Mouse (Mus musculus) kidney, embryonic 14.5 days (tissue): ENCODE results near the gene Prrt4. TPM values are rescaled to one million over a fixed set of nuclear protein-coding genes. Genes with fewer than 3 reads are reported as not detected.
"Not testable (repeated sequence)": the region's sequence is repeated elsewhere in the genome, so short reads cannot be mapped to it uniquely, and the experiment has no call there.

ENCODE experiments used
- ATAC-seq: fragments of 200-750 bp; cut with Nextera tagmentation; 2 replicates; pipeline ENCODE4 v1.8.0; 2017; ENCODE audit warnings: moderate number of reproducible peaks, mild to moderate bottlenecking, moderate TSS enrichment, moderate library complexity; ENCODE audit not compliant: low FRiP score, low TSS enrichment
- H3K27ac ChIP-seq: fragments of 300-500 bp; sonication (generic); 2 replicates; pipeline ENCODE4 v1.5.1; 2014; ENCODE audit warnings: low read depth, mild to moderate bottlenecking, low read length, moderate library complexity, mixed read lengths
- H3K27me3 ChIP-seq: fragments of 300-500 bp; sonication (generic); 2 replicates; pipeline ENCODE4 v1.6.1; 2014; ENCODE audit warnings: mild to moderate bottlenecking, low read length; ENCODE audit not compliant: control insufficient read depth, insufficient read depth
- H3K36me3 ChIP-seq: fragments of 300-500 bp; sonication (generic); 2 replicates; pipeline ENCODE4 v1.6.1; 2014; ENCODE audit warnings: low read length, mixed read lengths; ENCODE audit not compliant: control insufficient read depth, insufficient read depth
- H3K4me1 ChIP-seq: fragments of 300-500 bp; sonication (generic); 2 replicates; pipeline ENCODE4 v1.6.1; 2014; ENCODE audit warnings: low read length, mixed read lengths; ENCODE audit not compliant: control insufficient read depth, insufficient read depth
- H3K4me2 ChIP-seq: fragments of 300-500 bp; sonication (generic); replicated peaks from 2 replicates; pipeline ENCODE4 v1.6.1; 2014; ENCODE audit warnings: low read depth, mild to moderate bottlenecking, low read length
- H3K4me3 ChIP-seq: fragments of 300-500 bp; sonication (generic); 2 replicates; pipeline ENCODE4 v1.5.1; 2014; ENCODE audit warnings: mild to moderate bottlenecking, low read length
- H3K9ac ChIP-seq: fragments of 300-500 bp; sonication (generic); 2 replicates; pipeline ENCODE4 v1.6.1; 2014; ENCODE audit warnings: low read depth, mild to moderate bottlenecking, low read length, moderate library complexity
- H3K9me3 ChIP-seq: fragments of 300-500 bp; sonication (generic); 2 replicates; pipeline ENCODE4 v1.6.1; 2016; ENCODE audit warnings: low read length; ENCODE audit not compliant: control insufficient read depth
- WGBS: fragments of 180-500 bp; shearing (Covaris S2); extraction: QIAGEN DNeasy Blood & Tissue Kit; methylation state at CpG from one replicate; pipeline ENCODE4 v1.1.7; 2014; 5-methylcytosine and 5-hydroxymethylcytosine counted together
- polyA plus RNA-seq: library from polyadenylated mRNA; unstranded; fragments of >200 nt; fragmentation: Nextera tagmentation; extraction: Ambion mirVana; gene quantifications from 2 replicates; pipeline ENCODE4 v1.2.1, GENCODE M21; 2014

Gene Prrt4
- polyA plus RNA-seq, result 0.96 and 1.4 TPM in 2 replicates

GRCm38 (mm10) chr6:29178888-29179658 lies at the start of gene Prrt4:
Gene Prrt4 (minus strand): TSS chr6:29179584.
- peak; percentile 63 for ATAC-seq
- Histone ChIP-seq H3K27ac (0 out of 2 replicates have a peak within 1 kb of the TSS, but pooled peaks have one; percentile 37), H3K4me2 (peak within 1 kb of the TSS; percentile 97), H3K9me3 (no peaks in the 10 kb centered on the region), H3K4me1 (0 out of 2 replicates have a peak, but pooled peaks cover 4% of the 10 kb centered on the region), H3K36me3 (no peaks in the 10 kb centered on the region), H3K27me3 (peaks cover 20% of the 10 kb centered on the region; the same call in 1 of the 2 replicates), H3K4me3 (peak within 1 kb of the TSS; percentile 61), H3K9ac (peak within 1 kb of the TSS; percentile 71)
- WGBS, result 1% methylated on average over 73 of the region's 79 CpGs

GRCm38 (mm10) chr6:29217717-29218116 lies 38.3 kb upstream of the Prrt4 start:
- H3K4me3 ChIP-seq, H3K27ac ChIP-seq, H3K9ac ChIP-seq, ATAC-seq, H3K36me3 ChIP-seq, H3K27me3 ChIP-seq, H3K9me3 ChIP-seq, H3K4me2 ChIP-seq: not testable (repeated sequence)
- 79% methylated on average over 3 of the region's 3 CpGs for WGBS
- peaks cover 21% of the 10 kb centered on the region for H3K4me1 ChIP-seq

- H3K9me3 ChIP-seq, result no peaks in the 10 kb centered on the region
- under 1% methylated on average over 55 of the region's 56 CpGs for WGBS
- no peak within 1 kb of the TSS for H3K27ac ChIP-seq
- H3K9ac ChIP-seq, result peak within 1 kb of the TSS; percentile 65
- H3K27me3 ChIP-seq, result no peaks in the 10 kb centered on the region; the same call in 1 of the 2 replicates
- H3K36me3 ChIP-seq, result no peaks in the 10 kb centered on the region
- peaks cover 26% of the 10 kb centered on the region for H3K4me1 ChIP-seq
- H3K4me3 ChIP-seq, result peak within 1 kb of the TSS; percentile 72
- peak; percentile 78 for ATAC-seq
- H3K4me2 ChIP-seq, result peak within 1 kb of the TSS; percentile 99
These were observed 36.6 kb upstream of the Prrt4 start, which contains the start of gene Impdh1 for GRCm38 (mm10) chr6:29215881-29216501. Gene Impdh1 (minus strand): TSS chr6:29216364.

- H3K9me3 ChIP-seq, result no peaks in the 10 kb centered on the region
- no peak for ATAC-seq
- H3K4me3 ChIP-seq, result peak overlapping the region; percentile 72
- no peak overlapping the region for H3K27ac ChIP-seq
- H3K27me3 ChIP-seq, result no peaks in the 10 kb centered on the region; the same call in 1 of the 2 replicates
- H3K9ac ChIP-seq, result 0 out of 2 replicates have a peak overlapping the region, but pooled peaks have one; percentile 65
- 7% methylated on average over 9 of the region's 9 CpGs for WGBS
- H3K4me2 ChIP-seq, result peak overlapping the region; percentile 99
- peaks cover 31% of the 10 kb centered on the region for H3K4me1 ChIP-seq
- H3K36me3 ChIP-seq, result no peaks in the 10 kb centered on the region
These were observed 35.8 kb upstream of the Prrt4 start for GRCm38 (mm10) chr6:29215181-29215580.

- H3K27ac ChIP-seq, result no peak overlapping the region
- no peaks in the 10 kb centered on the region; the same call in 1 of the 2 replicates for H3K27me3 ChIP-seq
- no peak for ATAC-seq
- H3K4me3 ChIP-seq, result no peak overlapping the region
- H3K4me1 ChIP-seq, result peaks cover 32% of the 10 kb centered on the region
- H3K9ac ChIP-seq, result no peak overlapping the region
- H3K36me3 ChIP-seq, result no peaks in the 10 kb centered on the region
- peak overlapping the region; percentile 99; the same call in 1 of the 2 replicates for H3K4me2 ChIP-seq
- no peaks in the 10 kb centered on the region for H3K9me3 ChIP-seq
- WGBS, result 38% methylated on average over 5 of the region's 5 CpGs
These were observed 35.4 kb upstream of the Prrt4 start for GRCm38 (mm10) chr6:29214776-29215175.

- 7% methylated on average over 1 of the region's 1 CpGs for WGBS
- H3K9me3 ChIP-seq, result no peaks in the 10 kb centered on the region
- no peak overlapping the region for H3K4me3 ChIP-seq
- peaks cover 32% of the 10 kb centered on the region for H3K4me1 ChIP-seq
- H3K36me3 ChIP-seq, result no peaks in the 10 kb centered on the region
- H3K27me3 ChIP-seq, result no peaks in the 10 kb centered on the region; the same call in 1 of the 2 replicates
- ATAC-seq, result no peak
- no peak overlapping the region for H3K9ac ChIP-seq
- 0 out of 2 replicates have a peak overlapping the region, but pooled peaks have one; percentile 2 for H3K4me2 ChIP-seq
- H3K27ac ChIP-seq, result no peak overlapping the region
These were observed 34.9 kb upstream of the Prrt4 start for GRCm38 (mm10) chr6:29214245-29214644.

- Histone ChIP-seq H3K36me3 (no peaks in the 10 kb centered on the region), H3K27me3 (no peaks in the 10 kb centered on the region; the same call in 1 of the 2 replicates), H3K4me2 (no peak overlapping the region), H3K9ac (no peak overlapping the region), H3K4me1 (peaks cover 32% of the 10 kb centered on the region), H3K9me3 (no peaks in the 10 kb centered on the region), H3K27ac (no peak overlapping the region), H3K4me3 (no peak overlapping the region)
- WGBS, result 75% methylated on average over 5 of the region's 5 CpGs
- no peak for ATAC-seq
These were observed 34.1 kb upstream of the Prrt4 start for GRCm38 (mm10) chr6:29213436-29213835.

- Histone ChIP-seq H3K4me2 (peak overlapping the region; percentile 92), H3K36me3 (no peaks in the 10 kb centered on the region), H3K4me1 (peaks cover 32% of the 10 kb centered on the region), H3K27me3 (no peaks in the 10 kb centered on the region; the same call in 1 of the 2 replicates), H3K9ac (peak overlapping the region; percentile 49), H3K4me3 (peak overlapping the region; percentile 63), H3K9me3 (no peaks in the 10 kb centered on the region), H3K27ac (no peak overlapping the region)
- under 1% methylated on average over 52 of the region's 66 CpGs for WGBS
- ATAC-seq, result peak; percentile 80
These were observed 32.6 kb upstream of the Prrt4 start for GRCm38 (mm10) chr6:29211806-29212492.
